Mouse (Mus musculus) cortical plate, adult 2 months (tissue): Measurements from ENCODE around the gene Gm16181. TPM values are rescaled to one million over a fixed set of nuclear protein-coding genes. Genes with fewer than 3 reads are reported as not detected.

Experiments
- H3K27ac ChIP-seq: fragments of 200-500 bp; 2 replicates; pipeline ENCODE4 v1.5.1; 2012; ENCODE audit warnings: low read length, control low read depth, inconsistent platforms; ENCODE audit not compliant: insufficient read depth
- H3K4me1 ChIP-seq: fragments of 200-500 bp; 2 replicates; pipeline ENCODE4 v1.6.1; 2011; ENCODE audit warnings: low read length; ENCODE audit not compliant: control insufficient read depth, insufficient read depth
- H3K4me3 ChIP-seq: fragments of 200-500 bp; 2 replicates; pipeline ENCODE4 v1.5.1; 2011; ENCODE audit warnings: mild to moderate bottlenecking, low read length, control low read depth; ENCODE audit not compliant: insufficient read depth
- CTCF ChIP-seq: fragments of 200-500 bp; IDR thresholded peaks from 2 replicates; pipeline ENCODE4 v1.5.1; 2011; ENCODE audit warnings: mild to moderate bottlenecking, control low read depth, low read length; ENCODE audit not compliant: insufficient read depth; ENCODE audit errors: extremely low read depth
- POLR2A ChIP-seq: fragments of 200-500 bp; IDR thresholded peaks from 2 replicates; pipeline ENCODE4 v1.6.1; 2011; ENCODE audit warnings: mild to moderate bottlenecking, low read length, control low read depth; ENCODE audit not compliant: insufficient read depth; ENCODE audit errors: extremely low read depth
- polyA plus RNA-seq: library from polyadenylated mRNA; depleted of rRNA; stranded (reverse); fragments of >200 nt; gene quantifications from 2 replicates; pipeline ENCODE4 v1.2.3, GENCODE M21; 2012

Gene Gm16181
- polyA plus RNA-seq, 1 experiment: not detected

- no peak for TF ChIP-seq CTCF
- TF ChIP-seq POLR2A: no peak
- Histone ChIP-seq H3K4me1 (no peaks in the 10 kb centered on the region), H3K4me3 (no peak overlapping the region), H3K27ac (no peak overlapping the region)
Observed at GRCm38 (mm10) chr17:35249451-35250197, 29.0 kb downstream of the Gm16181 start.

DNA sequence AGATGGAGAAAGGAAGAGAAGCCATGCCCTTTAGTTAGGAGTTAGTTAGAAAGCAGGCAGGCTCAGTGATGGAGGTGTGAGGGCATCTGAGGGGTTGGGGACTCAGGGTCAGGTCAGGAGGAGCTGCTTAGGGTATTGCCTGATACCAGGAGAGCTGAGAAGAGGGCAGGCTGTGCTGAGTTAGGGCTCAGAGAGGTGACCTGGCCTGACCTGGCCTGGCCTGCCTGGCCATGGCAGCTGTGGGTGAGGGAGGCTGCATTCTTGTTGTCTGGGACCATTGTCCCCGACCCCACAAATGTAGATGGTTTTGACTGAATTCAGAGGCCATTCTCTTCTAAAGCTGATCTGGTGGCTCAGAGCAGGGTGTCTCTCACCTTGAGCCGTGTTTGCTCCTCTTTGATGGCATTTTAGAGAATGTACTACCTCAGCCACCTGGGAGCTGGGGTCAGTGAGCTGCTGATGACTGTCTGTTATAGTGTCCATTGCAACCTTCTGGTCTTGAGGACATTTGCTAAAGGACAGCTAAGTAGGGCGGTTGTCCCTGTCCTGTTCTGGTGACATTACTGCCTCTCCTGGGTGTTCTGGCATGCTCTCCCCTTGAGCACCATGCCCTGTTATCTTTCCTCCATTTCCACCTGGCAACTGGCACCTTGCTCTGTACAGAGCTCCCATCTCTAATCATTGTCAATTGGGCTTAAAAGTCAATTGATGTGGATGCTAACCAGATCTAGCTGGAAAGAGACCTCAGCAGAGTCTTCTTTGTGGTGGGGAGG, 29.9 kb downstream of the Gm16181 start:
- no peaks in the 10 kb centered on the region for H3K4me1 ChIP-seq
- H3K27ac ChIP-seq: no peak overlapping the region
- H3K4me3 ChIP-seq: no peak overlapping the region
- no peak for TF ChIP-seq CTCF
- TF ChIP-seq POLR2A: 0 out of 2 replicates have a peak, but pooled peaks have one; percentile 12

DNA sequence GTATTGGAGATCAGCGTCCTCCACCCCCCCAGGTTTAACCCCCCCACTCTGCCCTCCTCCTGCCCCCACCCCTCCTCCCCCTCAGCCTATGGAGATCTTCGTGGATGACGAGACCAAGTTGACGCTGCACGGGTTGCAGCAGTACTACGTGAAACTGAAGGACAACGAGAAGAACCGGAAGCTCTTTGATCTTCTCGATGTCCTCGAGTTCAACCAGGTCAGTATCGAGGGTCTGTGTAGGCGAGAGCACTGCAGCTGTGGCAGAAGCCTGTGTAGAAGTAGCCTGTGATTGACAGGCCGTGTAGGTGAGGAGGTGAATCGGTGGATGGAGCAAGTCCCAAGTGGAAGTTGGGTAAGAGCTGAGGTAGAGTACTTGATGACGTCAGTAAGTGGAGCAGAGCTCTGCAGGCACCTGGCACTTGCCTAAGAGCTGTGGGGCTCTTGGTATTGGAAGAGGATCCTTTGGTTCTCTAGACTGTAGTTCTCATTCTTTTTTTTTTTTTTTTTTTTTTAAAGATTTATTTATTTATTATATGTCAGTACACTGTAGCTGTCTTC, 30.6 kb downstream of the Gm16181 start:
- Histone ChIP-seq H3K4me3 (no peak overlapping the region), H3K27ac (no peak overlapping the region), H3K4me1 (no peaks in the 10 kb centered on the region)
- TF ChIP-seq CTCF (no peak), POLR2A (no peak)

DNA sequence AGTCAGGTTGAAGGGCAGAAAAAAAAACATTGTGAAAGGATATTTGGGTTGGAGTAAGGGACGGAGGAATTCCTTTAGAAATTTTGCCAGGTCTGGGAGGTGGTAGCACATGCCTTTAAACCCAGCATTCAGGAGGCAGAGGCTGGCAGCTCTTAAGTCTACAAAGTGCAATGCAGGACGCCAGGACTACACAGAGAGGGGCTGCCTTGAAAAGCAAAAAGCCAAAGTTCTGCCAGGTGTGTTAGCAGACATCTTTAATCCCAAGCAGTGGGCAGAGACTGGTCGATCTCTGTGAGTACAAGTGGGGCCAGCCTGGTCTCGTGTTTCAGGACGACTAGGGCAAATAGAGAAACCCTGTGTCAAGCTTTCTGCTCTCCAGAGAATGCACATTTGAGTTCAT, 31.3 kb downstream of the Gm16181 start:
- Histone ChIP-seq H3K4me1 (no peaks in the 10 kb centered on the region), H3K27ac (no peak overlapping the region), H3K4me3 (no peak overlapping the region)
- TF ChIP-seq POLR2A: no peak

- no peaks in the 10 kb centered on the region for H3K4me1 ChIP-seq
- TF ChIP-seq POLR2A: no peak
- no peak for TF ChIP-seq CTCF
- no peak overlapping the region for H3K27ac ChIP-seq
Observed at GRCm38 (mm10) chr17:35252619-35253292, 32.1 kb downstream of the Gm16181 start.

GRCm38 (mm10) chr17:35253293-35254093, 32.9 kb downstream of the Gm16181 start:
- H3K4me1 ChIP-seq: no peaks in the 10 kb centered on the region
- TF ChIP-seq CTCF (no peak), POLR2A (no peak)
- H3K4me3 ChIP-seq: no peak overlapping the region
- H3K27ac ChIP-seq: no peak overlapping the region

More at GRCm38 (mm10) chr17:35252619-35253292, 32.1 kb downstream of the Gm16181 start:
- no peak overlapping the region for H3K4me3 ChIP-seq

DNA sequence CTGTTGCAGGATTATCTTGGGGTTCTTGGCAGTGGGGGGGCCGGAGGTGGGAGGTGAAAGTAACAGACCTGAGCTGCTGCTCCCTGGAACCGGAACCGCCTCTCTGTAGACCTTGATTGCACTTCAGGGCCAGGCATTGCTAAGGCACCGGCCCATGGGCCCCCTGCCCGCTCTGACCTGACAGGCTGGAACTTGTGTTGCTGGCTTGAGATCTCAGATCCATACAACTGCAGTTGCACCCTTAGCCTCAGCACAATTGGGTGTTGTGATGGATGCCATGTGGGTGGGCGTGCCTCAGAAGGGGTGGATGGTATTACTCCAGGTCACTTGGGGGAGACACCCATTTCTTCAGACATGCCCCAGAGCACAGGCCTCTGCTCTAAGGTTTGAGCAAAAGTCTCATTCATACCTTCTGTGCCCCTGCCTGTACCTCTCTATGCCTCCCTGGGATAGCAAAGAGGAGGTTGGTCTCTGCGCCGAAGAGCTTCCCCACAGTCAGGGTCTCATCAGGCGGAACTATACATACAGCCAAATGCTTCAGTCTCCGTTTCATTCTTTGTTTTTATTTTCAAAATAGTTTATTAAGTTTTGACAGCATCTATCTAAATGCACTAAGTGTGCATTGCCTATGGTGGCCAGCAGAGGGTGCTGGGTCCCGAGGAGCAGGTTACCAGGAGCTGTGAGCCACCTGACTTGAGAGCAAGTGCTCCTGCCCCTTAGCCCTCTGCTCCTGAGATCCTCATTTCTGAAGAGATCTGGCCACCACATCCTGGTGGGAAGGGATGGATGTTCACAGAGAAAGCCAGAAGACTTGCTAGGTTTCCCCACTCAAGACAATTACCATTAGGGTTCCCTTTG, 33.8 kb downstream of the Gm16181 start:
- TF ChIP-seq POLR2A (no peak), CTCF (peak; percentile 69)
- H3K4me1 ChIP-seq: no peaks in the 10 kb centered on the region
- no peak overlapping the region for H3K27ac ChIP-seq
- no peak overlapping the region for H3K4me3 ChIP-seq

- Histone ChIP-seq H3K4me1 (no peaks in the 10 kb centered on the region), H3K4me3 (no peak overlapping the region), H3K27ac (no peak overlapping the region)
- TF ChIP-seq POLR2A (no peak), CTCF (no peak)
Observed at GRCm38 (mm10) chr17:35255301-35255700, 34.7 kb downstream of the Gm16181 start.

DNA sequence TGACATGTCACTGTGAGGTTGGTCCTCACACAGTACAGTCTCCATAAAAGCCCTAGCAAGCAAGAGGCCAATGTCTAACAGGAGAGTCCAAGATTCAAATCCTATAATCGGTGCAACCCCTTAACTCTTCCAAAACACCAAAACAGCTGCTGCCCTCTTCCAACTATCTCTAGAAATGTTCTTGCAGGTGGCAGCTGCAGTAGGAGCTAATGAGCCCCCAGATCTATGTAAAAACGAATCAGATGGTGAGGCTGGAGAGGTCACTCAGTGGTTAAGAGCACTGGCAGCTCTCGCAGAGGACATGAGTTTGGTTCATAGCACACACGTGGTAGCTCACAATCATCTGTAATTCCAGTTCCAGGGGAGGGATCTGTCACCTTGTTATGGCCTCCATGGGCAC, 35.1 kb downstream of the Gm16181 start:
- Histone ChIP-seq H3K27ac (no peak overlapping the region), H3K4me1 (no peaks in the 10 kb centered on the region), H3K4me3 (no peak overlapping the region)
- no peak for TF ChIP-seq CTCF
- no peak for TF ChIP-seq POLR2A
